Mouse (Mus musculus) heart, adult 2 months (tissue): ENCODE results near the gene Dock2.

Experiments
- CTCF ChIP-seq: fragments of 200-600 bp; IDR thresholded peaks from 2 replicates; pipeline ENCODE4 v1.8.1; 2022; ENCODE audit warnings: antibody characterized with exemption, mild to moderate bottlenecking, moderate library complexity
- POLR2A ChIP-seq: fragments of 200-500 bp; IDR thresholded peaks from 2 replicates; pipeline ENCODE4 v1.6.1; 2011; ENCODE audit warnings: mild to moderate bottlenecking, low read depth, low read length, control low read depth; ENCODE audit not compliant: insufficient read depth

GRCm38 (mm10) chr11:34524586-34524985, 259.1 kb downstream of the Dock2 start:
- TF ChIP-seq CTCF (no peak), POLR2A (no peak)
